ENCODE assay signal across 25 mouse cellular contexts in genomic region chr8:109871056-109871455, GRCm38 (mm10). TPM values are rescaled to one million over a fixed set of nuclear protein-coding genes. Genes with fewer than 3 reads are reported as not detected.
DNase-seq lines count a peak whose midpoint lies in the region; ATAC-seq lines count a peak whose summit lies in the region.
"Had no signal": no experiment of that assay in that cellular context is flagged by ENCODE, and none has a peak within 500 bp of the region (broad histone marks: within the 10 kb centered on the region; RNA-seq: fewer than 3 reads in every experiment).

No protein-coding gene starts in this region.

- H3K9me3 ChIP-seq in erythroblast, embryonic 14.5 days (ENCODE audit: control insufficient read depth, low read length), result no peaks in the 10 kb centered on the region
- H3K9me3 ChIP-seq in liver, embryonic 12.5 days (replicated peaks), result no peaks in the 10 kb centered on the region
- no peaks in the 10 kb centered on the region for H3K9me3 ChIP-seq in liver, embryonic 16.5 days (replicated peaks; ENCODE audit: control insufficient read depth, low read length)
- no peaks in the 10 kb centered on the region for H3K9me3 ChIP-seq in forebrain, embryonic 16.5 days (ENCODE audit: control insufficient read depth, low read length)
- H3K9me3 ChIP-seq: forebrain, embryonic 12.5 days; forebrain, embryonic 15.5 days; G1E; hindbrain, embryonic 12.5 days; hindbrain, embryonic 15.5 days had no signal

- H3K27me3 ChIP-seq in erythroblast, embryonic 14.5 days (ENCODE audit: control insufficient read depth), result no peaks in the 10 kb centered on the region
- no peaks in the 10 kb centered on the region for H3K27me3 ChIP-seq in liver, embryonic 12.5 days (replicated peaks)
- no peaks in the 10 kb centered on the region for H3K27me3 ChIP-seq in liver, embryonic 16.5 days (ENCODE audit: control insufficient read depth, insufficient read depth, low read depth, low read length)
- H3K27me3 ChIP-seq in forebrain, embryonic 16.5 days (replicated peaks; ENCODE audit: control insufficient read depth, insufficient read depth, low read length), result no peaks in the 10 kb centered on the region
- H3K27me3 ChIP-seq: CH12.LX; forebrain, embryonic 12.5 days; forebrain, embryonic 15.5 days; hindbrain, embryonic 12.5 days; hindbrain, embryonic 15.5 days had no signal

- H3K9ac ChIP-seq in liver, embryonic 12.5 days, result peak overlapping the region; percentile 40; the same call in 1 of the 2 replicates
- H3K9ac ChIP-seq in liver, embryonic 16.5 days (ENCODE audit: low read depth, low read length), result peak overlapping the region; percentile 35; the same call in 1 of the 2 replicates
- no peak overlapping the region for H3K9ac ChIP-seq in forebrain, embryonic 16.5 days (replicated peaks; ENCODE audit: low read depth, low read length)
- H3K9ac ChIP-seq: forebrain, embryonic 12.5 days; forebrain, embryonic 15.5 days; hindbrain, embryonic 12.5 days; hindbrain, embryonic 15.5 days had no signal

- H3K4me1 ChIP-seq in erythroblast, embryonic 14.5 days (ENCODE audit: control insufficient read depth), result peaks cover 76% of the 10 kb centered on the region
- H3K4me1 ChIP-seq in liver, embryonic 12.5 days, result peaks cover 57% of the 10 kb centered on the region
- H3K4me1 ChIP-seq in liver, embryonic 16.5 days (ENCODE audit: control insufficient read depth, low read depth, low read length), result peaks cover 20% of the 10 kb centered on the region
- H3K4me1 ChIP-seq in forebrain, embryonic 16.5 days (replicated peaks; ENCODE audit: control insufficient read depth, insufficient read depth, low read length), result peaks cover 11% of the 10 kb centered on the region

- H3K27ac ChIP-seq in liver, embryonic 12.5 days, result peak overlapping the region; percentile 55; the same call in 1 of the 2 replicates
- peak overlapping the region; percentile 49; the same call in 1 of the 2 replicates for H3K27ac ChIP-seq in liver, embryonic 16.5 days (ENCODE audit: low read length)
- H3K27ac ChIP-seq in forebrain, embryonic 16.5 days (ENCODE audit: low read length), result no peak overlapping the region
- H3K27ac ChIP-seq: forebrain, embryonic 12.5 days; forebrain, embryonic 15.5 days; gastrocnemius, adult 2 months; heart, adult 2 months; hindbrain, embryonic 12.5 days; hindbrain, embryonic 15.5 days had no signal

- peak overlapping the region; percentile 45 for H3K4me2 ChIP-seq in liver, embryonic 12.5 days
- peak overlapping the region; percentile 49 for H3K4me2 ChIP-seq in liver, embryonic 16.5 days (ENCODE audit: low read depth, low read length)
- H3K4me2 ChIP-seq in forebrain, embryonic 16.5 days (ENCODE audit: low read length), result no peak overlapping the region
- H3K4me2 ChIP-seq: forebrain, embryonic 12.5 days; forebrain, embryonic 15.5 days; heart, embryonic 11.5 days; hindbrain, embryonic 12.5 days; hindbrain, embryonic 15.5 days had no signal

- peaks cover 71% of the 10 kb centered on the region for H3K36me3 ChIP-seq in erythroblast, embryonic 14.5 days (ENCODE audit: control insufficient read depth)
- H3K36me3 ChIP-seq in liver, embryonic 12.5 days, result peaks cover 22% of the 10 kb centered on the region
- H3K36me3 ChIP-seq in liver, embryonic 16.5 days (ENCODE audit: control insufficient read depth, insufficient read depth), result no peaks in the 10 kb centered on the region; the same call in 1 of the 2 replicates
- H3K36me3 ChIP-seq in forebrain, embryonic 16.5 days (ENCODE audit: control insufficient read depth, insufficient read depth), result no peaks in the 10 kb centered on the region
- H3K36me3 ChIP-seq: forebrain, embryonic 12.5 days; hindbrain, embryonic 12.5 days; hindbrain, embryonic 15.5 days had no signal

- 34% methylated on average over 1 of the region's 1 CpGs for WGBS in liver, embryonic 12.5 days (ENCODE audit: insufficient replicate concordance)
- WGBS in liver, embryonic 16.5 days (ENCODE audit: insufficient replicate concordance), result 15% methylated on average over 1 of the region's 1 CpGs
- 85% methylated on average over 1 of the region's 1 CpGs for WGBS in forebrain, embryonic 16.5 days

- DNase-seq in liver, result no peak
- peak; percentile 32 for DNase-seq in MEL-GATA-1-ER (ENCODE audit: extremely low read depth, low read depth)
- DNase-seq in gastrocnemius, postnatal 25 days, result no peak
- DNase-seq: adrenal gland, postnatal 10 days; adrenal gland, postnatal 36 days; B cell, adult 2 months; cerebellum, adult 18-20 months; cerebellum, adult 9-10 months; cerebellum, postnatal 14 days; gastrocnemius, adult 2 months; gastrocnemius, postnatal 14 days; heart, adult 2 months had no signal

- H3K4me3 ChIP-seq in erythroblast, embryonic 14.5 days (replicated peaks), result peak overlapping the region; percentile 99
- H3K4me3 ChIP-seq in liver, embryonic 12.5 days, result peak overlapping the region; percentile 9
- peak overlapping the region; percentile 45 for H3K4me3 ChIP-seq in liver, embryonic 16.5 days (ENCODE audit: low read depth, low read length)
- no peak overlapping the region for H3K4me3 ChIP-seq in forebrain, embryonic 16.5 days (replicated peaks; ENCODE audit: low read length)
- H3K4me3 ChIP-seq: forebrain, embryonic 12.5 days; forebrain, embryonic 15.5 days; gastrocnemius, adult 2 months; heart, adult 2 months; hindbrain, embryonic 12.5 days; hindbrain, embryonic 15.5 days had no signal

- no peak for ATAC-seq in erythroblast, adult 5-6 weeks (replicated peaks; ENCODE audit: low FRiP score, poor library complexity, severe bottlenecking)
- no peak for ATAC-seq in liver, embryonic 12.5 days
- ATAC-seq in liver, embryonic 16.5 days (ENCODE audit: low read depth), result no peak
- no peak for ATAC-seq in forebrain, embryonic 16.5 days
- ATAC-seq: activated CD4-positive, CD25-positive, alpha-beta regulatory T cell, adult 4 months; forebrain, embryonic 15.5 days had no signal

RNA-seq across cellular contexts. Expression of gene Phlpp2, which starts 2.7 kb away (rescaled TPM):
- polyA plus RNA-seq in erythroblast, embryonic 14.5 days (2012), result 0.45 and 0.51 TPM in 2 replicates
- 32.1 and 41.6 TPM in 2 replicates for total RNA-seq in erythroblast, adult 5-6 weeks (2015; ENCODE audit: low replicate concordance)
- 63.2 and 70.5 TPM in 2 replicates for total RNA-seq in erythroblast, adult 5-6 weeks (2017; ENCODE audit: low replicate concordance)
- 3.0 and 3.3 TPM in 2 replicates for polyA plus RNA-seq in liver, embryonic 12.5 days (2016; fragmentation: Nextera tagmentation; extraction: Ambion mirVana)
- polyA plus RNA-seq in liver, embryonic 16.5 days (2015; fragmentation: Nextera tagmentation; extraction: Ambion mirVana), result 3.3 and 3.4 TPM in 2 replicates
- 3.8 and 4.0 TPM in 2 replicates for polyA plus RNA-seq in forebrain, embryonic 16.5 days (2015; fragmentation: Nextera tagmentation; extraction: Ambion mirVana)
- 1 to 10 TPM; 2.2 to 2.8 TPM for total RNA-seq in gastrocnemius, postnatal 25 days (2021)
